Mouse (Mus musculus): ENCODE results near the gene Vipas39. TPM values are rescaled to one million over a fixed set of nuclear protein-coding genes. Genes with fewer than 3 reads are reported as not detected.
"Not testable (repeated sequence)": the region's sequence is repeated elsewhere in the genome, so short reads cannot be mapped to it uniquely, and the experiment has no call there.

Gene Vipas39
- polyA plus RNA-seq, 1 experiment from 2014 or later = 34.8 TPM

DNA sequence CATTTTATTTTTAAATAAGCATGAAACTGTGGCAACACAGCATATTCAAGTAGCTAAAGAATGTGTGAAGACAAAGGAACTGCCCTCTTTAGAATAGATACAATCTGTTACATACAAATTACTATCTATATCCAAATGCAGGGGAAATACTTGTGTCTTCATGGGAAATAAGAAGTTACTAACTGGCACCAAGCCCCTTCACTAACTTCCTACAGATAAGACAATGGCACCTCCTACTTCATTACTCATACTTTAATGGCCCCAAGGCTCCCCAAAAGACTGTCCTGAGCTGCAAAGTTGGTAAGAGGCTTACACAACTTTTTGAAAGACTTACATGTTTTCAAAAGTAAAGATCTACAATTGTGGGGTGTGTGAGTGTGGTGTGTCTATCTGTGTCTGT, 48.5 kb downstream of the Vipas39 start:
- H3K4me2 ChIP-seq = no peak overlapping the region
- no peak overlapping the region for H3K9ac ChIP-seq (ENCODE audit: low read depth, low read length)
- no peaks in the 10 kb centered on the region for H3K27me3 ChIP-seq (ENCODE audit: control insufficient read depth, insufficient read depth, low read length)
- no peak for ATAC-seq (replicated peaks; ENCODE audit: insufficient number of reproducible peaks, low FRiP score, low TSS enrichment)
- H3K4me3 ChIP-seq (ENCODE audit: low read depth, low read length) = no peak overlapping the region
- no peaks in the 10 kb centered on the region for H3K9me3 ChIP-seq (replicated peaks; ENCODE audit: control insufficient read depth, low read length)
- H3K27ac ChIP-seq (ENCODE audit: low read depth, low read length) = no peak overlapping the region
- H3K36me3 ChIP-seq (ENCODE audit: control insufficient read depth, insufficient read depth, low read length) = no peaks in the 10 kb centered on the region
- H3K4me1 ChIP-seq (ENCODE audit: control insufficient read depth, insufficient read depth, low read length) = peaks cover 3% of the 10 kb centered on the region; the same call in 1 of the 2 replicates

DNA sequence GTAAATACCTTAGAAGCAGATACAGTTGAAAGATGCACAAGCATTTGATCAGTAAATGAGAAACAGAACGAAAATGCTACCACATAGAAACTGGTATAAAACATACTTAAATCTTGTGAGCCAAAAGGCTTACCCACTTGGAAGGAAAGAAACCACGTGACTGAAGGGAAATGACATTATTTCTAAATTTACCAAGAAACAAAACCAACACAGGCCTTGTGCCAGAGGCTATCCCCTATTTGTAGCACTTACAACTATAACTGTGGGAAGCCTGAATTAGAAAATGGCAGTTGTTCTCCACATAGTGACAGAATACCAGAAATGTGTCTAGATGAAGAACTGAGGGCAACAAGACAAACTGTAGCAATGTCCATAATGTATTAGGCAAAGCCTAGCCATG, 50.0 kb downstream of the Vipas39 start:
- Histone ChIP-seq H3K9me3 (replicated peaks; ENCODE audit: control insufficient read depth, low read length) (no peaks in the 10 kb centered on the region), H3K36me3 (ENCODE audit: control insufficient read depth, insufficient read depth, low read length) (no peaks in the 10 kb centered on the region), H3K4me3 (ENCODE audit: low read depth, low read length) (no peak overlapping the region), H3K27me3 (ENCODE audit: control insufficient read depth, insufficient read depth, low read length) (no peaks in the 10 kb centered on the region), H3K4me1 (ENCODE audit: control insufficient read depth, insufficient read depth, low read length) (peaks cover 3% of the 10 kb centered on the region; the same call in 1 of the 2 replicates), H3K27ac (ENCODE audit: low read depth, low read length) (no peak overlapping the region), H3K4me2 (no peak overlapping the region), H3K9ac (ENCODE audit: low read depth, low read length) (no peak overlapping the region)
- WGBS (ENCODE audit: insufficient replicate concordance) = 67% methylated on average over 2 of the region's 2 CpGs
- no peak for ATAC-seq (replicated peaks; ENCODE audit: insufficient number of reproducible peaks, low FRiP score, low TSS enrichment)

DNA sequence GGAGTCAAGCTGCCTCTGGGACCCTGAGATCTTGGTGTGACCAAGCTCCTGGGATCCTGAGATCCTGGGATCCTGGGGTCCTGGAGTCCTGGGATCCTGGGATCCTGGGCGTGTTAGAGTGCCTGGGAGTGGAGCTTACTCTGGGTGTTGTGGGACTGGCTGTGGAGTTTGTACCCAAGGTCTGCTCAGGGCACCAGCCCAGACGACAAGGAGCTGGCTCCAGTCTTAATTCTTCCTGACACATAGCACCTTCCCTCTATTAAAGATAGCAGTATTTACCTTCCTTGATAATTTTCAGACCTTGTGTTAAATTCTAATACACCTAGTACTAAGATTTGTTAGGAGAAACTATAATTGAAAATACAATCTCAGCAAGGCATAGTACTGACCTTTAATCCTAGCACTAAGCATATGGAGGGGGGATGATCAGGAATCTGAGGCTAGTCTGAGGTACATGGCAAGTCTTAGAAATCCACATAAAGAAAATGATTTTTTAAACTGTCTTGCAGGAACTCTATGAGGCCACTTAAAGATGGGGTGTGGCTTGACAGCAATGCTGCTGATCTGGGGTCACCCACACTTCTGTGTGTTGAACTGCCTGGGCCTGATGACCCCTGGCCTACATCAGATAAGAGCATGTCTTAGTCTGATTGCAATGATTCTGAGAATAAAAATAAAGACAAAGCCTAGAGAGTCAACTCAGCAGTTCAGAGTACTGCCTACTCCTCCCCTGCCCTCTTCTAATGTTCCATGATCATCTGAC, 53.0 kb downstream of the Vipas39 start:
- Histone ChIP-seq H3K4me2 (no peak overlapping the region), H3K9me3 (replicated peaks; ENCODE audit: control insufficient read depth, low read length) (no peaks in the 10 kb centered on the region), H3K36me3 (ENCODE audit: control insufficient read depth, insufficient read depth, low read length) (no peaks in the 10 kb centered on the region), H3K9ac (ENCODE audit: low read depth, low read length) (no peak overlapping the region), H3K27ac (ENCODE audit: low read depth, low read length) (no peak overlapping the region), H3K4me3 (ENCODE audit: low read depth, low read length) (no peak overlapping the region), H3K4me1 (ENCODE audit: control insufficient read depth, insufficient read depth, low read length) (no peaks in the 10 kb centered on the region), H3K27me3 (ENCODE audit: control insufficient read depth, insufficient read depth, low read length) (no peaks in the 10 kb centered on the region)
- WGBS (ENCODE audit: insufficient replicate concordance) = 39% methylated on average over 2 of the region's 2 CpGs
- no peak for ATAC-seq (replicated peaks; ENCODE audit: insufficient number of reproducible peaks, low FRiP score, low TSS enrichment)

DNA sequence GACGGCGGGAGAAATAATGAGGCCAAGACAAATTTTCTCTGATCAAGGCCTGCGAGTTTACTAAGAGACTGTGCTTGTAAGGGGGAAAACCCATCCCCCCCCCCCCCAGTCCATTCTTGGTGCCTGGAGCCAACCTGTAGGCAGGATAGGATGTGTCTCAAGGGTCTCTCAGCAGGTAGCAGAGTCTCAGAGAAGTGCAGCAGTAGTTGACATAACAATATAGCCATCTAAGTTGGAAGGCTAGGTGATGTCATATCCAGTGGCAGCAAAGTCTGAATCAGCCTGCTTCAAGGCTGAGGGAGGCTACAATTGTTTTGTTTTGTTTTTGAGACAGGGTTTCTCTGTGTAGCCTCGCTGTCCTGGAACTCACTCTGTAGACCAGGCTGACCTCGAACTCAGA, 60.3 kb downstream of the Vipas39 start:
- 84% methylated on average over 5 of the region's 5 CpGs for WGBS (ENCODE audit: insufficient replicate concordance)
- H3K9ac ChIP-seq (ENCODE audit: low read depth, low read length); H3K4me3 ChIP-seq (ENCODE audit: low read depth, low read length); ATAC-seq (replicated peaks; ENCODE audit: insufficient number of reproducible peaks, low FRiP score, low TSS enrichment); H3K4me2 ChIP-seq; H3K27ac ChIP-seq (ENCODE audit: low read depth, low read length); H3K27me3 ChIP-seq (ENCODE audit: control insufficient read depth, insufficient read depth, low read length); H3K9me3 ChIP-seq (replicated peaks; ENCODE audit: control insufficient read depth, low read length); H3K4me1 ChIP-seq (ENCODE audit: control insufficient read depth, insufficient read depth, low read length); H3K36me3 ChIP-seq (ENCODE audit: control insufficient read depth, insufficient read depth, low read length): not testable (repeated sequence)

DNA sequence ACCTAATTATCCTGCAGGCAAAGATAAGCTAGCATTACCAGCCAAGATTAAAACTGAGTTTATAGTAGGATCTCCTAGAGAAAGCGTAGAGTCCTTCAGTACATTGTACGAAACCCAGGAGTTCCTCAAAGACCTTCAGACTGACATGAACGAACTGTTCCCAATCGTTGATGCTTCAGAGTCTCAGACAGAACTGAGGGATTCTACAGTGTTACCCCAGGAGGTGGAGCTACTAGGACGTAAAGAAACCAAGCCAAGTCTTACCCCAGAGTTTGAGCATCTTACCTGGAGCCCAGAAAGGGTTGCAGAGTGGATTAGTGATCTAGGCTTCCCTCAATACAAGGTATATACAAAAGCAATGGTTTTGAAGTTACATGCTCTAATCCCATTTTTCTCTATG, 64.4 kb downstream of the Vipas39 start:
- WGBS (ENCODE audit: insufficient replicate concordance) = 60% methylated on average over 5 of the region's 5 CpGs
- Histone ChIP-seq H3K27me3 (ENCODE audit: control insufficient read depth, insufficient read depth, low read length) (no peaks in the 10 kb centered on the region), H3K9me3 (replicated peaks; ENCODE audit: control insufficient read depth, low read length) (no peaks in the 10 kb centered on the region), H3K27ac (ENCODE audit: low read depth, low read length) (no peak overlapping the region), H3K4me3 (ENCODE audit: low read depth, low read length) (no peak overlapping the region), H3K4me1 (ENCODE audit: control insufficient read depth, insufficient read depth, low read length) (peaks cover 3% of the 10 kb centered on the region; the same call in 1 of the 2 replicates), H3K4me2 (no peak overlapping the region), H3K9ac (ENCODE audit: low read depth, low read length) (no peak overlapping the region), H3K36me3 (ENCODE audit: control insufficient read depth, insufficient read depth, low read length) (no peaks in the 10 kb centered on the region)
- ATAC-seq (replicated peaks; ENCODE audit: insufficient number of reproducible peaks, low FRiP score, low TSS enrichment) = no peak

DNA sequence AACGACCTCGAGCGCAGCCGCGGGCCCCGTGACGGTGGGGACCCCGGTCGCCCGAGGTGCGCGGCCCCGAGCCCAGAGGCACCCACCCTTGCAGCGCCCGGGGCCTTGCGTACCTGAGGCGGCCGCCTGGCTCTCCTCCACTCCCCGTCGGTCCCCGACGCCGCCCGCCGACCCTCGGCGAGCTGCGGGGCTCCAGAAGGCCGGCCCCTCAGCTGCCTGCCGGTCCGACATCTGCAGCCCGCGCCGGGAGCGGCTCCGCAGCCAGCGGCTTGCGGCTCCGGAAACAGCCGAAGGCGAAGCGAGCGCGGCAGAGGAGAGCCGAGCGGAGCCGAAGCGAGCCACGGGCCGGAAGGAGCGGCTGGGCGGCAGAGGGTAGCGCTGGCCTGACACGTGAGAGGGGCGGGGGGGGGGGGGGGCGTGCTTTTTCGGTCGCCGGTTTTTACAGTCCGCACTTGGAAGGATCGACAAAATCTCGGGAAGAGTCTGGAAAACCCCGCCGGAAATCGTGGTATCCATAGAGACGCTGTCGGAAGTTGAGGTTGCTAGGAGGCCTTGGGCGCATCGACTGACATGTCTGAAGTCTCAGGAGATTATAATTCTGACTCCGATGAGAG, 66.0 kb downstream of the Vipas39 start, which contains the start of gene Tmed8:
Gene Tmed8 (minus strand): TSS at position 482 of the 614 bp plus-strand sequence.
- 0 out of 2 replicates have a peak within 1 kb of the TSS, but pooled peaks have one; percentile 46 for H3K27ac ChIP-seq (ENCODE audit: low read depth, low read length)
- ATAC-seq (replicated peaks; ENCODE audit: insufficient number of reproducible peaks, low FRiP score, low TSS enrichment) = peak; percentile 90
- WGBS (ENCODE audit: insufficient replicate concordance) = under 1% methylated on average over 62 of the region's 70 CpGs

DNA sequence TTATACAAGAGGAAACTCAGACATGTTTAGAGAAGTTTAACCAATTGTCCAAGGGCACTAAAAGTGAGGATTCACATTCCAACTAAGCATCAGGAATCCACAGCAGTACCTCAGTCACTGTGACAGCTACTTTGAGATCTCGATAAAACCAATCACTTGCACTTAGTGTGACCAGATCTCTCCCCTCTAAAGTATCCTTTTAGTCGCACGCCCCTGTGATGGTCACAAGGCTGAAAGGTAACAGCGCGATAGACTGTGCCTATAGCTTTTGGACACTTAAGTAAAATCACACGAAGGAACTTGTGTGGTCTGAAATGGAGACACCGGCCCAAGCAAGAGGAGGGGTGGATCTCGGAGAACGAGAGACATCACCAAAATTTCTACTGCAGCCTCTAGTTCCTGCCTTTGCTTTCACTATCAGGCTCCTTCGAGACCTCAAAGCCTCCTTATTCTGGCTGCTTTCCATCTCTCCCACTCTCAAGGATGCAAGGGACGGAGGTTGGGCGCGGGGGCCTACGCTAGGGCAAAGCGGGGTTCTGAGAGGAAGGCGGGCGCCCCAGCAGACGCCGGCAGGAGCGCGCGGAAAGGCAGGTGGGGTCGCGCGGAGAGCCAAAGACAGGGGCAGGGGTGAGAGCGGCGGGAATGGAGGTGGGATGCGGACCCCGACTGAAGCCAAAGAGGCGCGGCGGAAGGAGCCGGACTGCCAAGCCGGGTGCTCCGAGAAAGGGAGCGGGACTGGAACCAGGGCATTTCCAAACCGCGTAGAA, 66.7 kb downstream of the Vipas39 start, which contains the start of gene Samd15:
Gene Samd15 (plus strand): TSS at position 518 of the 767 bp plus-strand sequence.
- peak; percentile 59 for ATAC-seq (replicated peaks; ENCODE audit: insufficient number of reproducible peaks, low FRiP score, low TSS enrichment)
- Histone ChIP-seq H3K9ac (ENCODE audit: low read depth, low read length) (peak within 1 kb of the TSS; percentile 88), H3K9me3 (replicated peaks; ENCODE audit: control insufficient read depth, low read length) (no peaks in the 10 kb centered on the region), H3K4me3 (ENCODE audit: low read depth, low read length) (peak within 1 kb of the TSS; percentile 90), H3K27me3 (ENCODE audit: control insufficient read depth, insufficient read depth, low read length) (no peaks in the 10 kb centered on the region), H3K4me1 (ENCODE audit: control insufficient read depth, insufficient read depth, low read length) (peaks cover 3% of the 10 kb centered on the region; the same call in 1 of the 2 replicates), H3K4me2 (peak within 1 kb of the TSS; percentile 98), H3K27ac (ENCODE audit: low read depth, low read length) (0 out of 2 replicates have a peak within 1 kb of the TSS, but pooled peaks have one; percentile 46), H3K36me3 (ENCODE audit: control insufficient read depth, insufficient read depth, low read length) (no peaks in the 10 kb centered on the region)
- under 1% methylated on average over 38 of the region's 38 CpGs for WGBS (ENCODE audit: insufficient replicate concordance)

More for the DNA sequence above, 66.0 kb downstream of the Vipas39 start, which contains the start of gene Tmed8:
- peak within 1 kb of the TSS; percentile 98 for H3K4me2 ChIP-seq
- no peaks in the 10 kb centered on the region for H3K27me3 ChIP-seq (ENCODE audit: control insufficient read depth, insufficient read depth, low read length)
- H3K4me1 ChIP-seq (ENCODE audit: control insufficient read depth, insufficient read depth, low read length) = peaks cover 3% of the 10 kb centered on the region; the same call in 1 of the 2 replicates
- H3K36me3 ChIP-seq (ENCODE audit: control insufficient read depth, insufficient read depth, low read length) = no peaks in the 10 kb centered on the region
- peak within 1 kb of the TSS; percentile 88 for H3K9ac ChIP-seq (ENCODE audit: low read depth, low read length)
- H3K4me3 ChIP-seq (ENCODE audit: low read depth, low read length) = peak within 1 kb of the TSS; percentile 90
- no peaks in the 10 kb centered on the region for H3K9me3 ChIP-seq (replicated peaks; ENCODE audit: control insufficient read depth, low read length)

DNA sequence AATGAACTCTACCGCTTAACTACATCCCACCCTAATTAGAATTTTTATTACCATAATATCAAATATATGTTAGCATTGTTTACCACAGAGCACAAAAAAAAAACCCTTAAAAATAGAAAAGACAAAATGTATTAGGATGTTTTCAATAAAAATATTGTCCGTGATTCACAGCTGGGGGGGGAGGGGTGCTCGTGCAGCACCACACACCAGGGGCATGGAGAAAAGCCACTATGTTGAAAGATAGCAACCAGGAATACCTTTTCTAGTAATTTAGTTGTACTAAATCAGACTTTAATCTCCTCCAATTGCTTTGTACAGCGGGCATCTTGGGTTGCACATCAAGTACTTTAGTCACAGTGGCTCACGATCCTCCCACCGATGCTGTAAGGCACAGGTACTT, 67.3 kb downstream of the Vipas39 start:
- Histone ChIP-seq H3K4me1 (ENCODE audit: control insufficient read depth, insufficient read depth, low read length) (peaks cover 3% of the 10 kb centered on the region; the same call in 1 of the 2 replicates), H3K27ac (ENCODE audit: low read depth, low read length) (no peak overlapping the region), H3K9me3 (replicated peaks; ENCODE audit: control insufficient read depth, low read length) (no peaks in the 10 kb centered on the region), H3K36me3 (ENCODE audit: control insufficient read depth, insufficient read depth, low read length) (no peaks in the 10 kb centered on the region), H3K4me2 (peak overlapping the region; percentile 98), H3K27me3 (ENCODE audit: control insufficient read depth, insufficient read depth, low read length) (no peaks in the 10 kb centered on the region), H3K4me3 (ENCODE audit: low read depth, low read length) (peak overlapping the region; percentile 90), H3K9ac (ENCODE audit: low read depth, low read length) (peak overlapping the region; percentile 88; the same call in 1 of the 2 replicates)
- 56% methylated on average over 6 of the region's 6 CpGs for WGBS (ENCODE audit: insufficient replicate concordance)
- ATAC-seq (replicated peaks; ENCODE audit: insufficient number of reproducible peaks, low FRiP score, low TSS enrichment) = no peak

All from heart, embryonic 11.5 days (tissue).